Mouse (Mus musculus): ENCODE data around the gene Nolc1.

DNA sequence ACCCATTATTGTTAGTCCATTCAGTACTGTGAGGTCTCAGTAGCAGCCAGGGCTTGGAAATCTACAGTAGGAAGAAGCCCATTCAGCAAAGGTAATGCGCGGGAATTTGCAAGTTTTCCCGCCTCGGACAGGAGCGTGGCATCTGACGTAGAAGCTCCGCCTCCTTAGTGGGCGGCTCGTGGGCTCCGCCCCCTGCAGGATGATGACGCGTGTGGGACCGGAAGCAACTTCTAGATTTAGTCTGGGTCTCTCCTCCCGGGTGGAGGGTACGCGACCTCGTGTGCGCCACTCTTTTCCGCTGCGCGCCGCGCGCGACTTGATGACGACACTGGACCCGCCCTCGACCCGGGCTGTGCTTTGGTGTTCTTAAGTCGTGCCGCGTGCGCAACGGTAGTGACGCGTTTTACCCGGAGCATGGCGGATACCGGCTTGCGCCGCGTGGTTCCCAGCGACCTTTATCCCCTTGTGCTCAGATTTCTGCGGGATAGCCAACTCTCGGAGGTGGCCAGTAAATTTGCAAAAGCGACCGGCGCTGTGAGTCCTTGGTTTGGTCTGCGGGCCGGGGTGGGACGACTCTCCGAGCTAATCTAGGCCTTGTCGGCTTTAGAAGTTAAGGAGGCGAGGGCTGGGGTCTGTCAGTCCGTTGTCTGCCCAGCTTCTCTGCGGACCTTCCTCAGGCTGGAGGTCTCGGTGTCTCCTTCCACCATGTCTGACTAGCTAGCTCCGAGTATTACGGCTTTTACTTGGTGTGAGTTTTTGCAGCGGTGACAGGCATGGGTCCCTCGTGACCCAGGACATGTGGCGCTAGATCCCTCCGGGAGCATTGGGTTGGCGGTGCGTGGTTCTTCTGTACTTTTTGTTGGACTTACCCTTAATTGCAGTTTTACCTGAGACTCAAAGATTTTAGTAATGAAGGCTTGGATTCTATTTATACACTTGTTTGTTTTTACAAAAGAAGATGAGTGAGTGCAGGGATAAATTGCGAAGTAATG is at the start of gene Nolc1:
- TF ChIP-seq CTCF (IDR thresholded peaks at IDR 0.05; ENCODE audit: low read depth, low read length), result no peak
- TF ChIP-seq POLR2A (IDR thresholded peaks at IDR 0.05; ENCODE audit: extremely low read depth, insufficient read depth, low read length), result 0 out of 2 replicates have a peak, but pooled peaks have one; percentile 45
